Mouse (Mus musculus) effector memory CD4-positive, alpha-beta T cell, adult 5 months (primary cell): Measurements from ENCODE around the gene Mapk1ip1l. TPM values are rescaled to one million over a fixed set of nuclear protein-coding genes. Genes with fewer than 3 reads are reported as not detected.

Experiments
- polyA plus RNA-seq: library from polyadenylated mRNA; unstranded; fragments of 100-300 nt; shearing (Covaris generic); gene quantifications from one replicate; pipeline ENCODE4 v1.2.1, GENCODE M21; 2017

Gene Mapk1ip1l
- 92.2 TPM for polyA plus RNA-seq

DNA sequence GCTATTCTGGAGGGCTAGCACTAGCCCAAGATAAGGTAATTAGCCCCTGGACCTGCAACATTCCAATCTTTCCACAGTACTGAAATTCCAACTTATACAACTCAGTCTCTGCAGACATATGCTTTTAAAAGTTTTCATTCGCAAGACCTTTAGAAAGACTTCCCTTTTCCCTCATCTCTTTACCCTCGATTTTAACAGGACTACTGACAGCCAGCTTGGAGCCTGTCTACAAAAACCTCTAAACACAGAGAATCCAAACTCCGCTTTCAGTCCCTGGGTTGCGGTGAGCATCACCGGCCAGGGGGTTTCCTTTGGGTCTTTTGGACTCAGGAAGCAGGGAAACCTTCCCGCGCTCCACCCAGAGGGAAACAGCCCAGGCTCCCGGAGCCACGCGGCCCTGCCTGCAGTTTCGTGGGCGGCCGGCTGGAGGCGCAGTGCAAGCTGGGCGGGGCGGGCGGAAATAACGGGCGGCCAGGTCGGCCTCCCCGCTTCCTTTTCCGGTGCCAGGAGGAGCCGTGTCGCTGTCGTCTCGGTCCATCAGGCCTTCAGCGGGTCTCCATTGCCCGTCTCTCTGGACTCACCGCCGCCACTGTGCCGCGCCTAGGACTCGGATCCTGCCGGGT lies at the start of gene Mapk1ip1l:
Mapk1ip1l (plus strand) TSS at position 482 of the 623 bp plus-strand sequence.

DNA sequence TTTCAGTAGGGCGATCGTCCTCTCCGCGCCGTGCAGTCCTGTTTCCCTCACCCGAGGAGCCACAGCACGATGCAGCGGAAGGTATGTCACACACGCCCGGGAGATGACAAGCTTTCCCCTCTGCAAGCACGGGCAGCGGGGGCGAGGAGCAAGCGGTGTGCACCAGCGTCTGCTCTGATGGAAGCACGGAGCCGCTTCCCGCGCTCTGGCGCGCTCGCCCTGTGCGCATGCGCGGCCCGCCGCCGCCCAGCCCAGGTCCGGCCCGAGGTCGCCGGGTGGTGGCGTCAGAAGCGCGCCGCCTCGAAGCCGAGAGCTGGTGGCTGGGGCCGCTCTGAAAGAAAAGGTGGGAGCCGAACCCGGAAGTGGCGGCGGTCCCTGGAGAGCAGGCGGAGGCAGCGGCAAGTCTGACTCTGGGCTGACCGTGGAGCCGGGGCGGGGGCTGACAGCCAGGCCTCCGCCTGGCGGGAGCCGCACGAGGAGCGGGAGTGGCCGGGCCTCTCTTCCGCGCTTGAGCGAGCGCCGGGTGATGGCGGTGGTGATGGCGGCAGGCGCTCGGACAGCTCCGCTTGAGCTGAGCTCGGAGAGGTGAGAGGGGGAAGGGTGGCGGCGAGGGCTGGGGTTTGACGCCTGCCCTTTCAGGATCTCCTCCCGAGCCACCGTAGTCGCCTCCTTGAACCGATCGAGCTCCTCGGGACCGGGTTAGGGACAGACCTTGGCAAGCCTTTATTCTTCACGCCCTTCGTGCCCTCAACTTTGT lies 21.3 kb upstream of the Mapk1ip1l start, which contains the start of the genes Wdhd1 and Socs4:
Wdhd1 (minus strand) TSS at position 221 of the 757 bp plus-strand sequence.
Socs4 (plus strand) TSS at position 295 of the 757 bp plus-strand sequence.

DNA sequence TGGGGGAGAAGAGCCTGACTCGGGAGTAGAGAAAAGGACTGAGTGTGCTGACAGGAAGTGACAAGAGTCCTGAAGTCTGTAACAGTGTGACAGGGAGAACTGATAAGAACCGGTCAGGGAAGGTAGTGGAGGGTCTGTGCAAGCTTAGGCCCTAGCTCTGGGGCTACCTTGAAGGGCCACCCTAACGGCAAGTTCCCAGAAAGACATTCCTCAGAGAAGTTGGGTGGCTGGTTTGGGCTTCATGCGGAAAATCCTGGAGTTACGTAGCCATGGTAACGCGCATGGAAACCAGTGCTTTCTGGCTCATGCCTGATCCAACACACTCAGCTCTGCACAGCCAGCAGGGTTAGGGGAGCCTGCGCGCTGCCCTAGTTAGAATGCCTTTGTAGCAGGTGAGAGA lies 69.4 kb downstream of the Mapk1ip1l start, which contains the start of gene Lgals3:
Lgals3 (plus strand) TSS at position 291 of the 400 bp plus-strand sequence.

Other genes starting within 250 kb of the Mapk1ip1l start
- gene Gch1, start 108.9 kb upstream of the Mapk1ip1l start, polyA plus RNA-seq = 128 TPM
- 10.6 TPM for gene Wdhd1, start 21.4 kb upstream of the Mapk1ip1l start, polyA plus RNA-seq
- gene Socs4, start 21.3 kb upstream of the Mapk1ip1l start, polyA plus RNA-seq = 26.0 TPM
- 36.3 TPM for gene Lgals3, start 69.5 kb downstream of the Mapk1ip1l start, polyA plus RNA-seq
- gene Dlgap5, start 120.1 kb downstream of the Mapk1ip1l start, polyA plus RNA-seq = 5.0 TPM
- 73.8 TPM for gene Fbxo34, start 152.2 kb downstream of the Mapk1ip1l start, polyA plus RNA-seq